Mouse (Mus musculus) midbrain, postnatal 0 days (tissue): ENCODE data around the gene Rab3ip. TPM values are rescaled to one million over a fixed set of nuclear protein-coding genes. Genes with fewer than 3 reads are reported as not detected.
A peak's percentile ranks its signal among the peaks of the same experiment; 100 is the strongest.

Source experiments
- ATAC-seq: fragments of 200-750 bp; cut with Nextera tagmentation; 2 replicates; pipeline ENCODE4 v1.8.0; 2017; ENCODE audit warnings: moderate number of reproducible peaks, mild to moderate bottlenecking, moderate TSS enrichment, moderate library complexity; ENCODE audit not compliant: low FRiP score
- DNase-seq: peaks from one replicate; pipeline ENCODE4 v3.0.0-alpha.2; 2015; ENCODE audit warnings: low spot score
- H3K27ac ChIP-seq: fragments of 300-500 bp; sonication (generic); 2 replicates; pipeline ENCODE4 v1.5.1; 2014; ENCODE audit warnings: low read depth, mild to moderate bottlenecking, low read length, mixed read lengths
- H3K27me3 ChIP-seq: fragments of 300-500 bp; sonication (generic); 2 replicates; pipeline ENCODE4 v1.6.1; 2014; ENCODE audit warnings: low read length, control low read depth, mixed read lengths; ENCODE audit not compliant: insufficient read depth
- H3K36me3 ChIP-seq: fragments of 300-500 bp; sonication (generic); 2 replicates; pipeline ENCODE4 v1.6.1; 2014; ENCODE audit warnings: low read length, control low read depth, mixed read lengths; ENCODE audit not compliant: insufficient read depth
- H3K4me1 ChIP-seq: fragments of 300-500 bp; sonication (generic); 2 replicates; pipeline ENCODE4 v1.6.1; 2014; ENCODE audit warnings: mild to moderate bottlenecking, control low read depth, antibody characterized with exemption, low read length, mixed read lengths; ENCODE audit not compliant: insufficient read depth
- H3K4me2 ChIP-seq: fragments of 300-500 bp; sonication (generic); 2 replicates; pipeline ENCODE4 v1.6.1; 2014; ENCODE audit warnings: low read depth, mild to moderate bottlenecking, low read length, mixed read lengths; ENCODE audit not compliant: poor library complexity, severe bottlenecking
- H3K4me3 ChIP-seq: fragments of 300-500 bp; sonication (generic); 2 replicates; pipeline ENCODE4 v1.5.1; 2014; ENCODE audit warnings: low read depth, mild to moderate bottlenecking, low read length, moderate library complexity
- H3K9ac ChIP-seq: fragments of 300-500 bp; sonication (generic); replicated peaks from 2 replicates; pipeline ENCODE4 v1.6.1; 2014; ENCODE audit warnings: mild to moderate bottlenecking, low read length, moderate library complexity, mixed read lengths; ENCODE audit not compliant: poor library complexity, severe bottlenecking
- H3K9me3 ChIP-seq: fragments of 300-500 bp; sonication (generic); 2 replicates; pipeline ENCODE4 v1.6.1; 2016; ENCODE audit warnings: low read length, control low read depth
- CTCF ChIP-seq: IDR thresholded peaks from 2 replicates; pipeline ENCODE4 v1.5.1; 2016; ENCODE audit warnings: antibody characterized with exemption, mild to moderate bottlenecking
- WGBS: fragments of 180-500 bp; shearing (Covaris S2); extraction: QIAGEN DNeasy Blood & Tissue Kit; methylation state at CpG from one replicate; pipeline ENCODE4 v1.1.7; 2014; 5-methylcytosine and 5-hydroxymethylcytosine counted together
- polyA plus RNA-seq: library from polyadenylated mRNA; unstranded; fragments of >200 nt; fragmentation: Nextera tagmentation; extraction: Ambion mirVana; gene quantifications from 2 replicates; pipeline ENCODE4 v1.2.1, GENCODE M21; 2015
- total RNA-seq: library from RNA; depleted of rRNA; stranded (reverse); fragments of >200 nt; gene quantifications from 2 replicates; pipeline ENCODE4 v1.2.3, GENCODE M21; 2014

The Rab3ip gene
- total and polyA plus RNA-seq, 2 experiments from 2014 or later, result 34.6 to 142 TPM

- no peak overlapping the region for H3K9ac ChIP-seq
- DNase-seq, result no peak
- ATAC-seq, result no peak
- no peaks in the 10 kb centered on the region for H3K27me3 ChIP-seq
- H3K36me3 ChIP-seq, result 0 out of 2 replicates have a peak, but pooled peaks cover 3% of the 10 kb centered on the region
- H3K4me1 ChIP-seq, result peaks cover 2% of the 10 kb centered on the region; the same call in 1 of the 2 replicates
- TF ChIP-seq CTCF, result peak; percentile 60
- H3K4me2 ChIP-seq, result no peak overlapping the region
- WGBS, result 87% methylated on average over 3 of the region's 3 CpGs
- no peak overlapping the region for H3K27ac ChIP-seq
- no peaks in the 10 kb centered on the region for H3K9me3 ChIP-seq
- no peak overlapping the region for H3K4me3 ChIP-seq
These were observed 6.4 kb downstream of the Rab3ip start for GRCm38 (mm10) chr10:116944144-116944543.

- no peak overlapping the region for H3K4me2 ChIP-seq
- no peaks in the 10 kb centered on the region for H3K9me3 ChIP-seq
- 96% methylated on average over 6 of the region's 6 CpGs for WGBS
- H3K4me1 ChIP-seq, result peaks cover 2% of the 10 kb centered on the region; the same call in 1 of the 2 replicates
- no peak overlapping the region for H3K27ac ChIP-seq
- H3K4me3 ChIP-seq, result no peak overlapping the region
- 0 out of 2 replicates have a peak, but pooled peaks cover 6% of the 10 kb centered on the region for H3K36me3 ChIP-seq
- no peak overlapping the region for H3K9ac ChIP-seq
- DNase-seq (no peak), ATAC-seq (no peak)
- no peaks in the 10 kb centered on the region for H3K27me3 ChIP-seq
- peak; percentile 47 for TF ChIP-seq CTCF
These were observed 7.5 kb downstream of the Rab3ip start for GRCm38 (mm10) chr10:116943025-116943424.

- no peak for TF ChIP-seq CTCF
- 58% methylated on average over 12 of the region's 12 CpGs for WGBS
These were observed 15.5 kb downstream of the Rab3ip start for GRCm38 (mm10) chr10:116935028-116935427.

GRCm38 (mm10) chr10:116933794-116934193 lies 16.8 kb downstream of the Rab3ip start:
- H3K4me1 ChIP-seq, result no peaks in the 10 kb centered on the region
- DNase-seq, result no peak
- TF ChIP-seq CTCF, result peak; percentile 13; the same call in 1 of the 2 replicates
- 93% methylated on average over 7 of the region's 7 CpGs for WGBS
- peaks cover 15% of the 10 kb centered on the region for H3K36me3 ChIP-seq
- no peak overlapping the region for H3K9ac ChIP-seq
- no peaks in the 10 kb centered on the region for H3K27me3 ChIP-seq
- no peak overlapping the region for H3K4me3 ChIP-seq
- ATAC-seq, result no peak
- no peak overlapping the region for H3K4me2 ChIP-seq
- H3K9me3 ChIP-seq, result no peaks in the 10 kb centered on the region
- no peak overlapping the region for H3K27ac ChIP-seq

More at GRCm38 (mm10) chr10:116935028-116935427, 15.5 kb downstream of the Rab3ip start:
- Histone ChIP-seq H3K4me2 (no peak overlapping the region), H3K9me3 (no peaks in the 10 kb centered on the region), H3K9ac (no peak overlapping the region), H3K4me3 (no peak overlapping the region), H3K4me1 (no peaks in the 10 kb centered on the region), H3K27ac (no peak overlapping the region), H3K27me3 (no peaks in the 10 kb centered on the region), H3K36me3 (peaks cover 17% of the 10 kb centered on the region)
- ATAC-seq (no peak), DNase-seq (no peak)

- no peak for ATAC-seq
- H3K27me3 ChIP-seq, result no peaks in the 10 kb centered on the region
- no peaks in the 10 kb centered on the region for H3K4me1 ChIP-seq
- H3K36me3 ChIP-seq, result peaks cover 15% of the 10 kb centered on the region
- H3K4me3 ChIP-seq, result no peak overlapping the region
- no peak overlapping the region for H3K27ac ChIP-seq
- H3K4me2 ChIP-seq, result no peak overlapping the region
- H3K9ac ChIP-seq, result no peak overlapping the region
- TF ChIP-seq CTCF, result no peak
- no peaks in the 10 kb centered on the region for H3K9me3 ChIP-seq
- no peak for DNase-seq
- WGBS, result 85% methylated on average over 13 of the region's 13 CpGs
These were observed 18.2 kb downstream of the Rab3ip start for GRCm38 (mm10) chr10:116932418-116932817.

GRCm38 (mm10) chr10:116931497-116932179 lies 18.9 kb downstream of the Rab3ip start:
- no peak for ATAC-seq
- Histone ChIP-seq H3K4me3 (no peak overlapping the region), H3K27ac (no peak overlapping the region), H3K27me3 (no peaks in the 10 kb centered on the region), H3K36me3 (peaks cover 11% of the 10 kb centered on the region), H3K4me1 (no peaks in the 10 kb centered on the region), H3K9me3 (no peaks in the 10 kb centered on the region), H3K9ac (no peak overlapping the region), H3K4me2 (no peak overlapping the region)
- TF ChIP-seq CTCF, result no peak
- WGBS, result 86% methylated on average over 15 of the region's 15 CpGs
- no peak for DNase-seq
